Mouse (Mus musculus) left cerebral cortex, adult 8-10 months (tissue): ENCODE results near the gene Zfp688. TPM values are rescaled to one million over a fixed set of nuclear protein-coding genes. Genes with fewer than 3 reads are reported as not detected.
A peak's percentile ranks its signal among the peaks of the same experiment; 100 is the strongest.
"Not testable (repeated sequence)": the region's sequence is repeated elsewhere in the genome, so short reads cannot be mapped to it uniquely, and the experiment has no call there.

Experiments
- DNase-seq, 2 experiments: peaks; one replicate each; pipeline ENCODE4 v3.0.0; 2022; ENCODE audit warnings: low spot score in 2 of 2
- total RNA-seq, 4 experiments: library from RNA; stranded (reverse); gene quantifications; 2 replicates each; pipeline ENCODE4 v1.2.4; 2022

Zfp688 gene
- total RNA-seq, 4 experiments from 2014 or later: 13.3 to 18.0 (median 16.5) TPM

DNA sequence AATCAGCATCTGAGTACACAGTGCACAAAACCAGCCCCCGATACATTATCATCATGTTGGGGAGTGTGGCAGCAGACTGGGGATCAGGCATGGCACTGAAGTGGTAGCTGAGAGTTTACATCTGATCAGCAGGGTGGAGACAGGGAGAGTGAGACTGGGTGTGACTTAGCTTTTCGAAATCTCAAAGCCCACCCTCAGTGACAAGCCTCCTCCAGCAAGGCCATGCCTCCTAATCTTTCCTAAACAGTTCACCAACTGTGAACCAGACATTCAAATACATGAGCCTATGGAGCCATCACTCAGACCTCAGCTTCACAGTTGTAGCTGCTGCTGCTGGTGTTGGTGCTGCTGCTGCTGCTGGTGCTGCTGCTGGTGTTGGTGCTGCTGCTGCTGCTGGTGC is 10.4 kb downstream of the Zfp688 start:
- no peak for DNase-seq

DNA sequence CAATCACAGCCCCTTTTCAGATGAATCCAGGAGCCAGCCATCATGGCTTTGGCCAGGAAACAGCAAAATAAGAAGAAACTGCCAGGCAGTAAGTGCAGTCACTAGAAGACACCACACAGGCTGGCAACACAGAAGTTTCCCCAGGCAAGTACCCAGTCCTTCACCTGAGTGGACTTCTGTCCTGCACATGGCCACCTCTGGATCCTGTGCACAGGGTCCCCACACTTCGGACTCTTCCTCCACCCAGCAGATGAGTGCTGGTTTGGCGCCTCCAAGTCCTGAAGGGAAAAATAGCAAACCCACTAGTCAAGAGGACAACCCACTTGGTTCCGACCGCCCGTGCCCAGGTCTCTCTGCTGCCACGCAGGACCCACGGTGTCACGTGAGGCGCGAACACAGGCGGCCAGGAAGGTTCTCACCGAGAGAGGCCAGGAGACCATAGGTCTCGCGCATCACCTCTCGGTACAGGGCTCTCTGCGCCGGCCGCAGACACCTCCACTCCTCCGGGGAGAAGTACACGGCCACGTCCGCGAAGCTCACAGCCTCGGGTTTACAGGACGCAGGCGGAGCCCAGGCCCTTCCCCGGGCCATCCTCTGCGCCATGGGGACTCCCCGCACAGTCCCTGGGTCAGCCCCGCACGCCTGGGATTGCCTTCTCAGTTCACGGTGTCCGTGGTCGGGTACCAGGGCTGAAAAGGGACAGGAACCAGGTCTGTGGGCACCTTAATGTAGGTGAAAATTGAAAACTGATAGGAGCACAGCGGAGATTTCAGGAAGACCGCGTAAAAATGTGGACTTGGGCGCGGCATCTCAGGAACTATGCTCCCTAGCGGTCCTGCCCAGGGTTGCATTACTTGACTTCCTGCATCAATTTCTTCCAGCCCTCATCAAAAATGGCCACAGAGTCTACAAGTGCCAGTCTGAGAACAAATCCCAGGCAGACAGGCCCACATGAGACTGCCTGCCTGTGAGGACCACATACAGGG is 15.6 kb downstream of the Zfp688 start, which contains the start of gene Zfp764:
Gene Zfp764 (minus strand): TSS at position 821 of the 986 bp plus-strand sequence.
- DNase-seq: peak; percentile 74 to 84

DNA sequence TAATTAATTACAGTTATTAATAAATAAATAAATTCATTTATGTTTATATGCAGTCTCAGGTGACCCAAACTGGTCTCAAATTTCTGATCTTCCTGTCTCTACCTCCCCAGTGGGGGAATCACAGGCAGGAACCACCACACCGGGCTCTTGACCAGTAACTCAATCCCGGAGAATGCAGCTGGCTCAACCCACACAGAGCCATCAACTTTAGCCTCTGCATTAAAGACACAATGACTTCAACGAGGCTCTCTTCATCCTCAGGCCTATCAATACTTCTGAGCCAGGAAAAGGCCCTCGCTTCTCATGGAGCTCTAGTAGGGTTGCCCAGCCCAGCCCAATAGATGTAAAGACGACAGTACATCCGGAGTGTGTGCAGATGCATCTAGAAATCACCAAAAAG is 17.8 kb downstream of the Zfp688 start:
- not testable (repeated sequence) for DNase-seq

DNA sequence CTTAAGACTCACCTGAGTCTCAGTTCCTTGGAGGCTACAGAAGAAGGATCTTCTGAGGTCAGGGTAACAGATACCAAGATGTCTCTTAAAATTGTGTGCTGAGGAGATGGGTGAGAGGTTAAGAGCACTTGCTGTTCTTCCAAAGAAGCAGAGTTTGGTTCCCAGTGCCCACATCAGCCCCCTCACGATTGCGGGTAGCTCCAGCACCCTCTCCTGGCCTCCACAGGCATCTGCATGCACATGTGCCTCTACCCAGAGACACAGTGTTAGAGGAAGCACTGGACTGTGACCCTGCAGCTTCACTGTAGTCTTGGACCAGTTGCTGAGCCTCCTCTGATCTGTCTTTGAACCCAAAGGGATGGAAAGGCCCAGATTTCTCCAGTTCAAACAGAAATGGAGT is 18.9 kb downstream of the Zfp688 start:
- no peak for DNase-seq

DNA sequence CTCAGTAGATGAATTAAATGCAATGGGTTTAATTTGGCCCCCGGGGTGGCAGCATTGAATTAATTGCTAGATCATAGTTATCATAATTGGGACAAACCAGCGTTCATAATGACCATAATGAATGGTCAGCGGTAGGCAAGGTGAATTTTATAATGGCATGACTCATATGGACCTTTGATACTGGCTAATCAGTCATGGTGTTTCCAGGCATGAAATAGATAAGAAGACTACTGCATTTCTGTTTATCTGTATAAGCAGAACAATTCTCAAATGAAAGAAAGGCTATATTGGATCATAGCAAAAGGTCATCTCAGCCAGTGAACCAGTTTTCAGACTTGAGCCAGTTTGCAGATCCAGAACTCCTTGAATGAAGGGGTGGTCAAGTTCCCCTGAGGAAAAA is 21.5 kb downstream of the Zfp688 start:
- DNase-seq: no peak

DNA sequence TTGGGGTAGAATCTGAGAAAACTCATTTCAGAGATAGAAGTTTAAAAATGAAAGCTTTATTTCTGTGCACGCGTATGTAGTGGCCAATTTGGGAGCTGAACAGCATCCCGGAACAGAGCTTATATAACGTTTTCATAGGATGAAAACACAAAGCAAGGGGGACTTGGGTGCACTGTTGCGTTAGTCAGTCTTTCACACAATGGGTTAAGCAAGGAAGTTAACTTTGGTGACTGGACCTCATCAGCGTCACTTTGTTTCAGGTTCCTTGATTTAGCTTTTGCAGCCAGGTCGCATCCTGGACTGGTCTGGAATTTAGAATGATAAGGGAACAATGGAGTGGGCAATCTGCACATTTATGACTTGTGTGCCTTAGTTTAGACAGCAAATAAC is 27.9 kb downstream of the Zfp688 start:
- DNase-seq: no peak

DNA sequence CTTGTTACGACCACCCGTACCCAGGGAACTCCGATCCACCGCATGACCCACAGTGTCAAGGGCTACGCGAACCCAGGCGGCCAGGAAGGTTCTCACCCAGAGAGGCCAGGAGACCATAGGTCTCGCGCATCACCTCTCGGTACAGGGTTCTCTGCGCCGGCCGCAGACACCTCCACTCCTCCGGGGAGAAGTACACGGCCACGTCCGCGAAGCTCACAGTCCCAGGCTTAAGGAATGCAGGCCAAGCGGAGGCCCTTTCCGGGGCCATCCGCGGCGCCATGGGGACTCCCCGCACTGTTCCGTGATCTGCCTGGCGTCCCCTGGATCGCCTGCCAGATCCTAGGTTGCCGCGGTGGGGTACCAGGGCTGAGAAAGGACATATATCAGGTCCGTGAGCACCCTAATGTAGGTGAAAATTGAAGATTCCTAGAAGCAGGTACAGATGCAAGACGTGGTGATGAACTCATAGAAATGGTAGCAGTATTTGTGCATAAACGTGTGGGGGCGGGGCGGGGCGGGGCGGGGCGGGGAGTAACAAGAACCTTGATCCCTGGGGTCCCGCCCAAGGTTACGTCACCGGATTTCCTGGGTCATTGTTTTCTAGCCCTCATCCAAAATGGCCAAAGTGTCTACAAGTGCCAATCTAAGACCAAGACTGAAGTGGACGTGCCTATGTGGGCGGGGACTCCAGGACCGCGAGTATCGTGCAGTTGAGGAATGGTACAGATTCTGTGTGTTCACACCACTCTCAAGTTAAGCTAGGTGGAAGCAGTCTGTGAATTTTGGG is 28.5 kb downstream of the Zfp688 start, which contains the start of gene E430018J23Rik:
Gene E430018J23Rik (minus strand): TSS at position 473 of the 787 bp plus-strand sequence.
- peak; percentile 89 to 97 for DNase-seq

DNA sequence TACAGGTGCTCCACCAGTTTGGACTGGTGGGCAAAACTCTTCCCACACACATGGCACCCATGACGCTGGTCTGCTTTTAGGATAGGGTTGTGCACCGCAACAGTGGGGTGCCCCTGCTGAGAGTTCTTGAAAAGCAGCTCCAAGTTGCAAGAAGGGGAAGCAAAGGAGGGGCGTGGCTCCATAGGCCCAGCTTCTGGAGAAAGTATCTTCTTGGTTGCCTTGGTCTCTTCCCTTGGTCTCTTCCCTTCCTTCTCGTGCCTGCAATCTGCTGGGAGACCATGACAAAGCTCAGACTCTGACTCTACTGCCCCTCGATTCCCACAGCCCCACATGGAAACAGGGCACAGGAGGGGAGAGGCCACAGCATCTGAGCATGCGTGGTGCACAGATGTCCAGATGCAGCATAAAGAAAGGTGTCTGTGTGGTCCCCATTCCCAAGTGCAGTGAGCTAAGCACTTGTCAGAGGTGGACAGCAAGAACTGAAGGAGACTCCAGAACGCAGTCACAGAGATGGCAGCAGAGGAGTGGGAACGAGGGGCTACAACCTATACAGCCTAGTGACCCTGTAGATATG is 29.5 kb downstream of the Zfp688 start:
- DNase-seq: no peak

DNA sequence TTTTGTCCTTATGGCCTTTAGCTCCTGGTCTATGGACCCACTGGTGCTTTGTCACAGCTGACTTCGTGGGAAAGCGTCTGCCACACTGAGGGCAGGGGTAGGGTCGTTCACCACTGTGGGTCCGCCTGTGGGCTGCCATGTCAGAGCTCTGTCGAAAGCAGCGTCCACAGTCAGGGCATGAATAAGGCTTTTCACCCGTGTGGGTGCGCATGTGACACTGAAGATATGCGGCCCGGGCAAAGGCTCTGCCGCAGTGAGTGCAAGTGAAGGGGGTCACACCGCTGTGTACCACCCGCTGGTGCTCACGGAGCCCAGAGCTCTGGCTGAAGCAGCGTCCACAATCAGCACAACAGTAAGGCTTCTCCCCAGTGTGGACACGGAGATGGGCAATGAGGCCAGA is 30.3 kb downstream of the Zfp688 start:
- no peak for DNase-seq

DNA sequence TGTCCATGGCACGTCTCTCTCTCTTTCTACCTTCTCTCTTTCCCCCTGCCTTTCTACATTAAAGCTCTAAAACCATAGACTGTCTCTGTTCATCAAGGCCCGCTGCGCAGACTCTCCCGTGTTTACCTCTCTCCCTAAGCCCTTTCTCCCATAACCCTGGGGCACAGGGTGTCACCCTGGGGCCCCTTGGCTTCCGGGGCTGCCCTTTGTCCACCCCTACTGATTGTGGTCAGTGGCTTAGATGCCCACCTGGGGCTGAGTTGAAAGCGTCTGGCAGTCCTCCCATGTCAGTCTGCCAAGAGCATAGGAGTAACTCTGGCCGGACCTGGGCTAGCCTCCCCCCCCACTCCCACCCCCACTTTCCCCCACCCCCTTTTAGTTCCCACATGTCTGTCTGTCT is 31.6 kb downstream of the Zfp688 start:
- DNase-seq: no peak

DNA sequence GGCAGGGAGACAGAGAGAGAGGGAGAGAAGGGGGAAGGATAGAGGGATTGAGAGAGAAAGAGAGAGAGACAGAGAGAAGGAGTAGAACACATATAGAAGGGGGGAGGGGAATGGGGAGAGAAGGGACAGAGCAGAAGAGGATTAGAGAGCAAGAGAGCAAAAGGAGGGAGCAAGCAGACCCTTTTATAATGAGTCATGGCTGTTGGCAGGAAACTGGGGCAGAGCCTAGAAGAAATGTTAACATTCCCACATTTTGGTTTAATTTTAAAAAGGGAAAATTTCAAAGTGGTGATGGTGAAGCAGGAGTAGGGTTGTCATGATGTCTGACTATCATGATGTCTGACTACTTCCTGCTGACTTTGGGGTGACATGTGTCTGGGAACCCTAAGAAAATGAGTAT is 33.7 kb downstream of the Zfp688 start:
- DNase-seq: not testable (repeated sequence)

DNA sequence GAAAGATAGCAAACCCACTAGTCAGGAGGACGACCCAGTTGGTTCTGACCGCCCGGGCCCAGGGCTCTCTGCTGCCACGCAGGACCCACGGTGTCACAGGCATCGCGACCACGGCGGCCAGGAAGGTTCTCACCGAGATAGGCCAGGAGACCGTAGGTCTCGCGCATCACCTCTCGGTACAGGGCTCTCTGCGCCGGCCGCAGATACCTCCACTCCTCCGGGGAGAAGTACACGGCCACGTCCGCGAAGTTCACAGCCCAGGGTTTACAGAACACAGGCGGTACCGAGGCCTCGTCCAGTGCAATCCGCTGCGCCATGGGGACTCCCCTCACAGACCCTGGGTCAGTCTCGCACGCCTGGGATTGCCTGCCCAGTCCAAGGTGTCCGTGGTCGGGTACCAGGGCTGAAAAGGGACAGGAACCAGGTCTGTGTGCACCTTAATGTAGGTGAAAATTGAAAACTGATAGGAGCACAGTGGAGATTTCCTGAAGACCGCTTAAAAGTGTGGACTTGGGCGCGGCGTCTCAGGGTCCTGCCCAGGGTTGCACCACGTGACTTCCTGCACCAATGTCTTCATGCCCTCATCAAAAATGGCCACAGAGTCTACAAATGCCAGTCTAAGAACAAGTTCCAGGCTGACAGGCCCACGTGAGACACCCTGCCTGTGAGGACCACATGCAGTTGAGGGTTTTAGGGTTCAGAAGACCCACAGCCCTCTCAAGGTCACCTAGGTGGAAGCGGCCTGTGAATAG is 35.1 kb downstream of the Zfp688 start, which contains the start of gene 9130019O22Rik:
Gene 9130019O22Rik (minus strand): TSS at position 526 of the 752 bp plus-strand sequence.
- DNase-seq: peak; percentile 78 to 89

DNA sequence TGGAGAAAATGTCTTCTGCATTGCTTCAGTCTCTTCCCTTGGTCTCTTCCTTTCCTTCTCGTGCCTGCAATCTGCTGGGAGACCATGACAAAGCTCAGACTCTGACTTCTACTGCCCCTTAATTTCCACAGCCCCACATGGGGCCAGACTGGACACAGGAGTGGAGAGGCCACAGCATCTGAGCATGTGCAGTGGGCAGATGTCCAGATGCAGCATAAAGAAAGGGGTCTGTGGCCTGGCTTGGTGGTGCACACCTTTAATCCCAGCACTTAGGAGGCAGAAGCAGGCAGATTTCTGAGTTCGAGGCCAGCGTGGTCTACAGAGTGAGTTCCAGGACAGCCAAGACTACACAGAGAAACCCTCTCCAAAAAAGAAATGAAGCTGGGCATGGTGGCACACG is 36.3 kb downstream of the Zfp688 start:
- not testable (repeated sequence) for DNase-seq

DNA sequence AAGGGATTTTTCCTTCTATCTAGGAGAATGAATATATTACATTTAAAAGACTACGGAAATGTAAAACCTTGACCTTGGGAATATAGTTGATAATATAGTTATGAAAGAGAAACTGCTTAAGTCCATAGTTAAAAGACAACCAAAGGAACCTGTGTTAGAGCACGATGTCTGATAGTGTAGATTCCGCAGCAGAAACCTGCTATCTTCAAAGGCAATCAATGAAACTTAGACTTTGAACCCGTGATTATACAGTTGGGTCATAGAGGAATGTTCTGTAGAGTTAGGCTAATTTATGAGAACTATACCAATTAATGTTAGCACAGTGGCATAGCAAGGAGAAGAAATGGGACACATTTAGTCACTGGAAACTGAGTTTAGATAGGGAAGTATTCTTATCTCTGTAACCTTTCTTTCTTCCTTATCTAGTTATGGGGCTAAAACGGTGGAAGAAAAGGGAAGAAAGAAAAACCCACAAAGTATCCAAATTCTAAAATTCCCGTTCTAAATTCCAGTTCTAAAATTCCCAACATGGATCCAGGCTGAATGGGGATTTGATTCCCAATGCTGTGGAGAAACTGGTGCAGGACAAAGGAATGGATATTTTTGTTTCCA is 43.5 kb downstream of the Zfp688 start:
- DNase-seq: no peak

DNA sequence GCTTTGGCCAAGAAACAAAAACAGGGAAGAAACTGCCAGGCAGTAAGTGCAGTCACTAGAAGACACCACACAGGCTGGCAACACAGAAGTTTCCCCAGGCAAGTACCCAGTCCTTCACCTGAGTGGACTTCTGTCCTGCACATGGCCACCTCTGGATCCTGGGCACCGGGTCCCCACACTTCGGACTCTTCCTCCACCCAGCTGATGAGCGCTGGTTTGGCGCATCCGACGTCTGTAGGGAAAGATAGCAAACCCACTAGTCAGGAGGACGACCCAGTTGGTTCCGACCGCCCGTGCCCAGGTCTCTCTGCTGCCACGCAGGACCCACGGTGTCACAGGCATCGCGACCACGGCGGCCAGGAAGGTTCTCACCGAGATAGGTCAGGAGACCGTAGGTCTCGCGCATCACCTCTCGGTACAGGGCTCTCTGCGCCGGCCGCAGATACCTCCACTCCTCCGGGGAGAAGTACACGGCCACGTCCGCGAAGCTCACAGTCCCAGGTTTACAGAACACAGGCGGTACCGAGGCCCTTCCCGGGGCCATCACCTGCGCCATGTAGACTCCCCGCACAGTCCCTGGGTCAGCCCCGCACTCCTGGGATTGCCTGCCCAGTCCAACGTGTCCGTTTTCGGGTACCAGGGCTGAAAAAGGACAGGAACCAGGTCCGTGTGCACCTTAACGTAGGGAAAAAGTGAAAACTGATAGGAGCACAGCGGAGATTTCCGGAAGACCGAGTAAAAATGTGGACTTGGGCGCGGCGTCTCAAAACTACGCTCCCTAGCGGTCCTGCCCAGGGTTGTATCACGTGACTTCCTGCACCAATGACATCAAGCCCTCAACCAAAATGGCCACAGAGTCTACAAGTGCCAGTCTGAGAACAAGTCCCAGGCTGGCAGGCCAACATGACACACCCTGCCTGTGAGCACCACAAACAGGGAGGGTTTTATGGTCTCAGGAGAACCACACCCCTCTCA is 46.3 kb downstream of the Zfp688 start, which contains the start of gene Zfp747:
Gene Zfp747 (minus strand): TSS at position 780 of the 975 bp plus-strand sequence.
- peak; percentile 92 to 93 for DNase-seq

DNA sequence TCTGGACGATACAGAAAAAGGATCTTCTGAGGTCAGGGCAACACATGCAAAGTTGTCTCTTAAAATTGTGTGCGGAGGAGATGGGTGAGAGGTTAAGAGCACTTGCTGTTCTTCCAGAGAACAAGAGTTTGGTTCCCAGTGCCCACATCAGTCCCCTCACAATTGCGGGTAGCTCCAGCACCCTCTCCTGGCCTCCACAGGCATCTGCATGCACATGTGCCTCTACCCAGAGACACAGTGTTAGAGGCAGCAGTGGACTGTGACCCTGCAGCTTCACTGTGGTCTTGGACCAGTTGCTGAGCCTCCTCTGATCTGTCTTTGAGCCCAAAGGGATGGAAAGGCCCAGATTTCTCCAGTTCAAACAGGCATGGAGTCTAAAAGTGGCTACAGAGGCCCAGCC is 50.0 kb downstream of the Zfp688 start:
- DNase-seq: not testable (repeated sequence)

DNA sequence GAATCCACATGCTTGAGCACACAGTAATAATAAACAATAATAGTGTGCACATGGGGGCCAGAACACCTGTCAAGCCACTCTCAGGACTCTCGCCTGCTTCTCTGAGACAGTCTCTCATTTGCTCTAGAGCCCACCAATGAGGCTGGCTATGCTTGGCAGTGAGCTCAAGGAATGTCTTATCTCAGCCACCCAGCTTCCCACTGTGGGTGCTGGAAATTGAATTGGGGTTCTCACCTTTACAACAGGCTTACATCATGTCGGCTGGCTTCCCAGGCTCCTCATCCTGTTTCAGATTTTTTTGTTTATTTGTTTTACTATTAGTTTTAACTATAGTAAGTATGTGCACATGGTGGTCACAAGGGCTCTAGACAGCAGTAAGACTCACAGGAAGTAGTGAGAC is 50.7 kb downstream of the Zfp688 start:
- DNase-seq: no peak
